Mouse (Mus musculus) stomach, embryonic 14.5 days (tissue): ENCODE results near the gene Rabep1. TPM values are rescaled to one million over a fixed set of nuclear protein-coding genes. Genes with fewer than 3 reads are reported as not detected.
A peak's percentile ranks its signal among the peaks of the same experiment; 100 is the strongest.

Experiments
- ATAC-seq: fragments of 200-750 bp; cut with Nextera tagmentation; 2 replicates; pipeline ENCODE4 v1.8.0; 2017; ENCODE audit warnings: low read depth, moderate TSS enrichment; ENCODE audit not compliant: insufficient number of reproducible peaks, insufficient read depth, low FRiP score
- H3K27ac ChIP-seq: fragments of 300-500 bp; sonication (generic); 2 replicates; pipeline ENCODE4 v1.5.1; 2014; ENCODE audit warnings: mild to moderate bottlenecking, low read length, moderate library complexity, mixed read lengths
- H3K27me3 ChIP-seq: fragments of 300-500 bp; sonication (generic); 2 replicates; pipeline ENCODE4 v1.6.1; 2014; ENCODE audit warnings: low read length, control low read depth, mixed read lengths; ENCODE audit not compliant: control insufficient read depth, insufficient read depth
- H3K36me3 ChIP-seq: fragments of 300-500 bp; sonication (generic); 2 replicates; pipeline ENCODE4 v1.6.1; 2014; ENCODE audit warnings: mild to moderate bottlenecking, control low read depth, low read length, moderate library complexity, mixed read lengths; ENCODE audit not compliant: control insufficient read depth, insufficient read depth
- H3K4me1 ChIP-seq: fragments of 300-500 bp; sonication (generic); 2 replicates; pipeline ENCODE4 v1.6.1; 2014; ENCODE audit warnings: low read length, control low read depth, mixed read lengths; ENCODE audit not compliant: control insufficient read depth, insufficient read depth
- H3K4me2 ChIP-seq: fragments of 300-500 bp; sonication (generic); replicated peaks from 2 replicates; pipeline ENCODE4 v1.6.1; 2014; ENCODE audit warnings: low read depth, low read length, control low read depth
- H3K4me3 ChIP-seq: fragments of 300-500 bp; sonication (generic); 2 replicates; pipeline ENCODE4 v1.5.1; 2014; ENCODE audit warnings: low read depth, low read length, control low read depth
- H3K9ac ChIP-seq: fragments of 300-500 bp; sonication (generic); replicated peaks from 2 replicates; pipeline ENCODE4 v1.6.1; 2014; ENCODE audit warnings: low read depth, mild to moderate bottlenecking, control low read depth, low read length, moderate library complexity, mixed read lengths
- H3K9me3 ChIP-seq: fragments of 300-500 bp; sonication (generic); 2 replicates; pipeline ENCODE4 v1.6.1; 2016; ENCODE audit warnings: low read depth, low read length, control low read depth; ENCODE audit not compliant: control insufficient read depth
- WGBS: fragments of 180-500 bp; shearing (Covaris S2); extraction: QIAGEN DNeasy Blood & Tissue Kit; methylation state at CpG from one replicate; pipeline ENCODE4 v1.1.7; 2014; 5-methylcytosine and 5-hydroxymethylcytosine counted together
- polyA plus RNA-seq: library from polyadenylated mRNA; unstranded; fragments of >200 nt; fragmentation: Nextera tagmentation; extraction: Ambion mirVana; gene quantifications from 2 replicates; pipeline ENCODE4 v1.2.1, GENCODE M21; 2014

Gene Rabep1
- polyA plus RNA-seq, 1 experiment from 2014 or later, result 33.1 TPM

DNA sequence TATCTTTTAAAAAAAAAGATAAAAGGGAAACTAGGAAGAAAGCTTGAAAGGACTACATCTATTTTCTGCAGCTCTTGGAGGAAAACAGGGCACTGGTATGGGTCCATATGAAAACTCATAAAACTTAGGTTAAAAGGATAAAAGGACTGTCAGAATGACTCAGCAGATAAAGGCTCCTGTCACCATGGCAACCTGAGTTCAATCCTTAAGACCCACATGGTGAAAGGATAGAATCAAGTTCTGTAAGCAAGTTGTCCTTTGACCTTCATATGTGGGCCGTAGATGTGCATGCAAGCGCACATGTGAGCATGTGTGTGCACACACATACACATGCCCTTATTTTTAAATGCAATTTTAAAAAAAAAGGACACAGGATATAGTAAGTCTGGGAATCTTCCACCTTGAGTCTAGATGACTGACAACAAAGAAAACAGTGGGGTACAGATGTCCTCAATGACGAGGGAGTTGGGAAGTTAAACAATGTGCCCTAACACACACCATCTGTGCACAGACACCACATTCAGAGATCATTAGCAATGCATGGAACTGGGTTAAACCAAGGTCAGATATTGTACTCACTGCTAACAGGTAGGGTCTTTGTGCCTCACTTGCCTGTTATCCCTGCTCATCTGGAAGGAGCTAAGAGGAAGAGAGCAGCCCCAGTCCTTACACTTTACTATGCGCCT, 119.8 kb downstream of the Rabep1 start:
- peaks cover 60% of the 10 kb centered on the region for H3K36me3 ChIP-seq
- H3K27me3 ChIP-seq, result no peaks in the 10 kb centered on the region
- H3K4me3 ChIP-seq, result no peak overlapping the region
- no peak overlapping the region for H3K4me2 ChIP-seq
- H3K27ac ChIP-seq, result no peak overlapping the region
- 80% methylated on average over 4 of the region's 4 CpGs for WGBS
- peaks cover 4% of the 10 kb centered on the region; the same call in 1 of the 2 replicates for H3K4me1 ChIP-seq
- no peak overlapping the region for H3K9ac ChIP-seq
- no peak for ATAC-seq
- H3K9me3 ChIP-seq, result no peaks in the 10 kb centered on the region

DNA sequence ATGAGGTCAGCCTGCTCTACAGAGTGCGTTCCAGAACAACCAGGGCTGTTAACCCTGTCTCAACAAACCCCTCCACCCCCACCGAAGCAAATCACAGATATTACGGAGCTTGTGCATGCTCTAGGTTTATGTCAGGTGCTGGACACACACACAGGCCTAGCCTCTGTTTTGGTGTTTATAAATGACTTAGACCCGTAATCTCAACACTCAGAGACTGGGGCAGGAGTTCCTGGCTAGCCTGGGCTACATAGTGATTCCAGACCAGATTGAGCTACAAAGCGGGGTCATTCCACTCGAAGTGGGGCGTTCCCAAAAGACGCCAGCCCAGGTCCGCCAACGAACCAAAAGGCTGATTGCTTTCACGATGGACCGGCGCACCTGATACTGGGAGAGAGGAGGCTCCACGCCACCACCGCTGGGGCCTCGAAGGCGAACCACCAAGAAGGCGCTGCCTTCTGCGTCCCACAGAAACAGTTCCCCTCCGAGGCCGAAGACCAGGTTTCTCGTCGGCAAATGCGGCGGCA, 124.8 kb downstream of the Rabep1 start:
- Histone ChIP-seq H3K4me1 (peaks cover 4% of the 10 kb centered on the region; the same call in 1 of the 2 replicates), H3K4me2 (peak overlapping the region; percentile 89), H3K27me3 (no peaks in the 10 kb centered on the region), H3K27ac (peak overlapping the region; percentile 86), H3K36me3 (peaks cover 31% of the 10 kb centered on the region), H3K4me3 (peak overlapping the region; percentile 88), H3K9ac (peak overlapping the region; percentile 90), H3K9me3 (no peaks in the 10 kb centered on the region)
- WGBS, result under 1% methylated on average over 25 of the region's 25 CpGs
- ATAC-seq, result 0 out of 2 replicates have a peak, but pooled peaks have one; percentile 4

DNA sequence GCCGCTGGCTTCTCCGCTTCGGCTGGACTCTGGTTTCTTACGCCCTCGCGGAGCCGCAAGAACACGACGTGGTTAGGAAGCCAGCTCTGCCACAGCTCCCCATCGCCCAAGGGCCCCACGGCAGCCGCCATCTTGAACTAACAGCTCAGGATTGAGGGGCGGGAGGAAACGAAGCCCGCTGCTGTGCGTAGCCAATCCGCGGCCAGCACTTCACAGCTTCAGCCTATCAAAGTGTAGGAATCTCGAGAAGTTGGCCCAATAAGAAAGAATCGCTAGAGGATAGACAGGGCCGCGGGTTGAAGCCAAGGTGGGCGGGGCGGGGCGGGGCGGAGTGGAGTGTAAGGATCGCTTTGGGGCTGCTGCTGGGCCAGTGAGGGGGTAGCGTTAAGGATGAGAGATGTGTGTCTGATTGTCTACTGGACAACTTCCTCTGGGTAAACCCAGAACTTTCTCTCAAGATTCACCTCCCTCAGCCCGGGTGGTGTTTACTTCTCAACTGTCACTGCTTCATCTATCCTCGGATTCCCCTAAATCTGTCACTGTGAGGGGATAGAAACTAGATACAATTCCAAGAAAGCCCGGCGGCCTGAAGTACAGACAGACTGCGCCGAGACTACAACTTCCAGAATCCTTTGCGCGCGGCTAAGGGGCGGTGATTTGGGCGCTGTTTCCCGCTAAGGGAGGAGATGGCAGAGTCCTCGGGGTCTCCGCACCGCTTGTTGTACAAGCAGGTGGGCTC, 125.4 kb downstream of the Rabep1 start, which contains the start of the genes Nup88 and Rpain:
TSS of gene Nup88 (minus strand) at position 153 of the 739 bp plus-strand sequence.
TSS of gene Rpain (plus strand) at position 393 of the 739 bp plus-strand sequence.
- H3K4me3 ChIP-seq, result peak within 1 kb of the TSS; percentile 88
- H3K36me3 ChIP-seq, result peaks cover 32% of the 10 kb centered on the region
- peaks cover 4% of the 10 kb centered on the region; the same call in 1 of the 2 replicates for H3K4me1 ChIP-seq
- no peaks in the 10 kb centered on the region for H3K9me3 ChIP-seq
- H3K9ac ChIP-seq, result peak within 1 kb of the TSS; percentile 90
- peak; percentile 97 for ATAC-seq
- H3K4me2 ChIP-seq, result peak within 1 kb of the TSS; percentile 89
- peak within 1 kb of the TSS; percentile 86 for H3K27ac ChIP-seq
- H3K27me3 ChIP-seq, result no peaks in the 10 kb centered on the region
- WGBS, result 0% methylated on average over 43 of the region's 43 CpGs

DNA sequence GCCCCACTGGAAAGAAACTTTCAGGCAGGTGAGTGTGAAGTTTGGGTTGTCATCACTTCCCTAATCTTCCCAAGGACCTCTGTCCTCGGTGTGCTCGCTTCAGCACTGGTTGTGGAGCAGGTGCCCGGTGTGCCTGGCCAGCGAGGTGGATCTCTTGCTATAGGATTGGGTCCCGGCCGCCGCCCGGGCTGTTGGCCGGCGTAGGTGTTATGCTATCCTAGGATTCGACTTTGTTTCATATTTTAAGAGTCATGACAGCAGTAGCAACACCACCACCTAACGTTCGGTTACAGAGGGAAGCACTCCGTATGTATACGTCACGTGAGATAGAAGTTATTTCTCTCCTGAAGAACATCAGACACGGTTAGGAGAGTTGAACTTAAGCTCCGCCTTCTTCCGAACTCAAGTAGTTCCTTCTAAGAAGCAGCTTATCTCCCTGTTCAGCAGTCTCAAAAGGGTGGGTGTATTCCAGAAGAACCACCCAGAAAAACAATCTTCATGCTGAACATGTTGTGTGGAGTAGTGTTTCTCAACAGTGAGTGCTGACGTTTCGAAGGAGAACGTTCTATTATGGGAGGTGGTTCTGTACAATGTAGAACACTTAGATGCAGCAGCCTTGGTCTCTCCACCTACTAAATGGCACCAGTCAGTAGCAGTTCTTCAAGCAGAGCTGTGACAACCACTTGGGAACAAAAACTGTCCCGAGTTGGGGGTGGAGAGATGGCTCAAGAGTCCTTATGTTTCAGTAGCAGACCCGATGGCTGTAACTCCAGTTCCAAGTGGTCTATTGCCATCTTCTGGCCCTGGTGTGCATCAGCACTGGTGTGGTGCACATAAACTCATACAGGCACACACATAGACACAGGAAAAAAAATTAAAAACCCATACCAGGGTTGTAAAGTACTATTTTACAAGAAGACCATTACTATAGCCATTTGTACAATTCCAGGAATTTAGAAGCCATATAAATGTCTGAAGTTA, 126.3 kb downstream of the Rabep1 start:
- H3K4me3 ChIP-seq, result peak overlapping the region; percentile 88
- H3K9ac ChIP-seq, result peak overlapping the region; percentile 46; the same call in 1 of the 2 replicates
- H3K4me2 ChIP-seq, result peak overlapping the region; percentile 81
- peak; percentile 16; the same call in 1 of the 2 replicates for ATAC-seq
- H3K27me3 ChIP-seq, result no peaks in the 10 kb centered on the region
- no peaks in the 10 kb centered on the region for H3K9me3 ChIP-seq
- WGBS, result 17% methylated on average over 24 of the region's 24 CpGs
- peaks cover 4% of the 10 kb centered on the region; the same call in 1 of the 2 replicates for H3K4me1 ChIP-seq
- peak overlapping the region; percentile 85 for H3K27ac ChIP-seq
- peaks cover 26% of the 10 kb centered on the region for H3K36me3 ChIP-seq

DNA sequence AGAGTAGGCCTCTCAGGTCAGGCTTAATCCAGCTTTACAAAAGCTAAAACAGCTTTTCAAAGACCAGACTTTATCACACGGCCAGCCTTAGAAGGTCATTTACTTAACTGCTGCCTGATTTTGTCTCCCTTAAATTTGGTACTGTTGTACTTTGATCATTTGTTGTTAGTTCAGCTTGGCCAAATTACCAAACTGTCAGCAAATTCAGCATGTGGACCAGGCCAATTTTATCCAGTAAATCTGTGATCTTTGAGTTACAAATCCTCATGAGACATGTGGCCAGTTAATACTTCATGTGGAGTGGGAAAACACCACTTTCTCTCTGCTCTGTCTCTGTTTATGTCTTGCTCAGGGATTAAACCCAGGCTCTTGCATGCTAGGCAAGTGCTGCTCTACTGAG, 128.0 kb downstream of the Rabep1 start:
- Histone ChIP-seq H3K9me3 (no peaks in the 10 kb centered on the region), H3K27me3 (no peaks in the 10 kb centered on the region)

DNA sequence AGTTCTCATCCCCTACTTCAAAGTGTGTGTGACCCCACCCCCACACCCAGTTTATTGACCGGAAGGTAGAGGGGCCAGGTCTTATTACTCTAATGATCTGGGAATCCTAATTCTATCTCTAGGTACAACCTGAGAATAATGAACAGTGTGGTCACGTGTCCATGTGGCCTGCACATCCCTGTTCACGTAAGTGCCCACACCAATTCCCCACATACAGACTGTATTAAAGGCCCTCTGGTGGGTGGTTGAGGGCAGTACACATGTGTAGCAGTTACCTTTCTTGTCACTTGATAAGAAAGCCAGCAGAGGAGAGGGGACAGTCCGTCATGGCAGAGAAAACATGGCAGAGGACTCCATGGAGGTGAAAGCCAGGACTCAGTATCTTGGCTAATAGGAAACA, 129.4 kb downstream of the Rabep1 start:
- Histone ChIP-seq H3K36me3 (peaks cover 47% of the 10 kb centered on the region), H3K4me3 (no peak overlapping the region), H3K27ac (no peak overlapping the region), H3K4me2 (no peak overlapping the region), H3K4me1 (no peaks in the 10 kb centered on the region), H3K9ac (no peak overlapping the region), H3K27me3 (no peaks in the 10 kb centered on the region), H3K9me3 (no peaks in the 10 kb centered on the region)
- 62% methylated on average over 4 of the region's 4 CpGs for WGBS
- ATAC-seq, result no peak

More for the DNA sequence above, 128.0 kb downstream of the Rabep1 start:
- H3K4me1 ChIP-seq, result peaks cover 4% of the 10 kb centered on the region; the same call in 1 of the 2 replicates
- WGBS, result 70% methylated on average over 1 of the region's 1 CpGs
- no peak overlapping the region for H3K27ac ChIP-seq
- ATAC-seq, result no peak
- no peak overlapping the region for H3K4me3 ChIP-seq
- no peak overlapping the region for H3K4me2 ChIP-seq
- no peak overlapping the region for H3K9ac ChIP-seq
- H3K36me3 ChIP-seq, result peaks cover 33% of the 10 kb centered on the region

DNA sequence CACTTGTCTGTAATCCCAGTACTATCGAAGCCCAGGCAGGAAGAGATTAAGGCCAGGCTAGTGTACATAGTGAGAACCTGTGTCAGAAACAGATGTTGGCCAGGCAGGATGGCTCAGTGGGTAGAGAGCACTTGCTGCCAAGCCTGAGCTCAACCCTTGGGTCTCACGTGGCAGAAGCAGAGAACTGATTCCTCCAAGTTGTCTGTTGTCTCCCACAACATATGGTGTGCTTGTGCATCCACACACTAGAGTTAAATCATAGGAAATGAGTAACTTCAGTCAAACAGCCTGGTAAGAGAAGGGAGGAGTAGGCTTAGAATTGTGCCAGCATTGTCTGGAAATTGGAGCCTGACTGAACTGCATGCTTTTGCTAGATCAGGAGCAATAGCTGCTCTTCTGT, 130.6 kb downstream of the Rabep1 start:
- no peaks in the 10 kb centered on the region for H3K4me1 ChIP-seq
- no peaks in the 10 kb centered on the region for H3K27me3 ChIP-seq
- H3K4me3 ChIP-seq, result no peak overlapping the region
- H3K9me3 ChIP-seq, result no peaks in the 10 kb centered on the region
- H3K4me2 ChIP-seq, result no peak overlapping the region
- ATAC-seq, result no peak
- H3K36me3 ChIP-seq, result peaks cover 57% of the 10 kb centered on the region
- WGBS, result 77% methylated on average over 2 of the region's 2 CpGs
- H3K9ac ChIP-seq, result no peak overlapping the region
- H3K27ac ChIP-seq, result no peak overlapping the region
